Mouse (Mus musculus): ENCODE results near the gene Spryd3.

GRCm38 (mm10) chr15:102117461-102118443 is 18.3 kb downstream of the Spryd3 start:
- no peak for TF ChIP-seq POLR2A (IDR thresholded peaks at IDR 0.05; ENCODE audit: control insufficient read depth, extremely low read depth, insufficient read depth, low read length, poor library complexity)
- no peak for TF ChIP-seq CTCF (IDR thresholded peaks at IDR 0.05; ENCODE audit: borderline replicate concordance, control insufficient read depth, extremely low read depth, insufficient read depth, low read length, poor library complexity)

Data from thymus, adult 2 months (tissue).